ENCODE assay signal across 8 mouse cellular contexts in the genomic region with DNA sequence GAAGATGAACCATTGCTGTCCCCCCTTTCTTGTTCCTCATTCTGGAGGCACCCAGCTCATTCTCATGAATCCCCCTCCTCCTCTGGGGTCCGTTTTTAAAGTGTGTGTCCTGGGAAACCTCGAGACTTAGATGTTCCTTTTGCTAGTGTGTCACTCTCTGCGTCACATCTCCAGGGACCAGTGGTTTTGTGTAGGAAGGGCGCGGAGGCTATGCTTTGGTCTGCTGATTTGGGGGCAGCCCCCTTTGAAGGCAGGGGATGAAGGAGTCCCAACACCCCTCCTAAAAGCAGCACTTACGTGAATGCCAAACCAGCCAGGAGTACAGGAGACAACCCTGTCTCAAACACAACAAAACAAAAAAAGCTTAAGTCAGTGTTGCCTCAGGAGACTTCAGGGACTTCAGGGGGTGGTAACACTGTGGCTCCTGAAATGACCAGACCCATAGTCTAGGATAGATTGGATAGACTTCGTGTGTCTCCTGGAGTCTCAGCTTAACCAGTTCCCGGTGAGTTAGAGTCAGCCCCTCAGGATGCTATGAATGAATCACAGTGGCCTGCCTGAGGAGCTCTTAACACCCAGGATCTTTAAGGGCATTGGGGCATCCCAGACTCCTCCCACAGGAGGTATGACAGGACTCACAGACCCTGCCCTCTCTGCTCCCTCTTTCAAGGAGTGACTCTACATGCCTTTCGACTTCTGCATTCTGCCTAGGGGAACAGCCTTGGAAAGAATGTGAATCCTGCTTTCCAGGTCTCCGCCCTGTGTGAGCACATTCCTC. TPM values are rescaled to one million over a fixed set of nuclear protein-coding genes. Genes with fewer than 3 reads are reported as not detected.
DNase-seq lines count a peak whose midpoint lies in the region; ATAC-seq and TF ChIP-seq lines count a peak whose summit lies in the region.

No protein-coding gene starts in this region.

- H3K9me3 ChIP-seq in ES-E14 (ENCODE audit: control insufficient read depth, insufficient read depth, low read depth, low read length): no peaks in the 10 kb centered on the region
- H3K9me3 ChIP-seq in forebrain, embryonic 15.5 days: no peaks in the 10 kb centered on the region
- H3K9me3 ChIP-seq in hindbrain, embryonic 14.5 days (ENCODE audit: control insufficient read depth, low read length): no peaks in the 10 kb centered on the region
- H3K9me3 ChIP-seq in liver, embryonic 13.5 days (replicated peaks): no peaks in the 10 kb centered on the region

- peaks cover 18% of the 10 kb centered on the region for H3K36me3 ChIP-seq in ES-E14 (ENCODE audit: control insufficient read depth, insufficient read depth, low read length, poor library complexity, severe bottlenecking)
- H3K36me3 ChIP-seq in forebrain, embryonic 15.5 days: peaks cover 16% of the 10 kb centered on the region
- peaks cover 24% of the 10 kb centered on the region for H3K36me3 ChIP-seq in hindbrain, embryonic 14.5 days (replicated peaks; ENCODE audit: control insufficient read depth, insufficient read depth)
- H3K36me3 ChIP-seq in liver, embryonic 13.5 days: peaks cover 42% of the 10 kb centered on the region

- H3K4me3 ChIP-seq in ES-E14 (ENCODE audit: insufficient read depth in 1 of 2, low read depth in 1 of 2, low read length in 2 of 2, poor library complexity in 1 of 2, severe bottlenecking in 1 of 2): peak overlapping the region; percentile 79 to 89
- H3K4me3 ChIP-seq in forebrain, embryonic 15.5 days: peak overlapping the region; percentile 69
- peak overlapping the region; percentile 85 for H3K4me3 ChIP-seq in hindbrain, embryonic 14.5 days (replicated peaks; ENCODE audit: low read length)
- peak overlapping the region; percentile 90 for H3K4me3 ChIP-seq in liver, embryonic 13.5 days (replicated peaks)

- no peaks in the 10 kb centered on the region for H3K27me3 ChIP-seq in forebrain, embryonic 15.5 days
- H3K27me3 ChIP-seq in hindbrain, embryonic 14.5 days (ENCODE audit: control insufficient read depth, insufficient read depth, low read length): no peaks in the 10 kb centered on the region
- H3K27me3 ChIP-seq in liver, embryonic 13.5 days: no peaks in the 10 kb centered on the region

- in situ Hi-C loops in ES-E14 (cut with MboI; ENCODE audit: low sequenced_read_pairs in 2 of 2, unreplicated experiment in 2 of 2): no loop called here

- H3K9ac ChIP-seq in ES-E14 (ENCODE audit: insufficient read depth, low read depth, low read length, poor library complexity, severe bottlenecking): peak overlapping the region; percentile 86
- peak overlapping the region; percentile 73 for H3K9ac ChIP-seq in forebrain, embryonic 15.5 days (replicated peaks)
- peak overlapping the region; percentile 84 for H3K9ac ChIP-seq in hindbrain, embryonic 14.5 days
- H3K9ac ChIP-seq in liver, embryonic 13.5 days: peak overlapping the region; percentile 95

- peak overlapping the region; percentile 86 for H3K4me2 ChIP-seq in forebrain, embryonic 15.5 days (replicated peaks)
- H3K4me2 ChIP-seq in hindbrain, embryonic 14.5 days (replicated peaks): peak overlapping the region; percentile 97
- H3K4me2 ChIP-seq in liver, embryonic 13.5 days: peak overlapping the region; percentile 98

- H3K27ac ChIP-seq in ES-E14 (ENCODE audit: insufficient read depth, low read depth, low read length, poor library complexity, severe bottlenecking): peak overlapping the region; percentile 63
- 0 out of 2 replicates have a peak overlapping the region, but pooled peaks have one; percentile 65 for H3K27ac ChIP-seq in forebrain, embryonic 15.5 days (replicated peaks)
- 0 out of 2 replicates have a peak overlapping the region, but pooled peaks have one; percentile 53 for H3K27ac ChIP-seq in hindbrain, embryonic 14.5 days
- H3K27ac ChIP-seq in liver, embryonic 13.5 days: peak overlapping the region; percentile 98

- peaks cover 8 to 10% of the 10 kb centered on the region in 2 experiments for H3K4me1 ChIP-seq in ES-E14 (ENCODE audit: control insufficient read depth in 2 of 2, insufficient read depth in 2 of 2, low read length in 2 of 2, poor library complexity in 1 of 2)
- H3K4me1 ChIP-seq in forebrain, embryonic 15.5 days: peaks cover 36% of the 10 kb centered on the region
- H3K4me1 ChIP-seq in hindbrain, embryonic 14.5 days (replicated peaks; ENCODE audit: control insufficient read depth, insufficient read depth, low read length): peaks cover 35% of the 10 kb centered on the region
- H3K4me1 ChIP-seq in liver, embryonic 13.5 days (replicated peaks): peaks cover 81% of the 10 kb centered on the region

- no peak for ATAC-seq in forebrain, embryonic 15.5 days (replicated peaks)
- no peak for ATAC-seq in hindbrain, embryonic 14.5 days (ENCODE audit: low FRiP score)
- peak; percentile 41 for ATAC-seq in liver, embryonic 13.5 days (ENCODE audit: low read depth)

- peak; percentile 89 for DNase-seq in ES-E14 (ENCODE audit: low read depth, low spot score)
- peak; percentile 81 for DNase-seq in brain, adult 2 months (ENCODE audit: low read depth, low spot score)
- no peak for DNase-seq in hindbrain, embryonic 14.5 days (ENCODE audit: low spot score)
- DNase-seq in liver, embryonic 13.5 days: peak; percentile 68
- DNase-seq in naive thymus-derived CD4-positive, alpha-beta T cell, adult 2 months (ENCODE audit: low read depth): peak; percentile 45
- DNase-seq in urinary bladder, postnatal 36 days (ENCODE audit: low spot score in 2 of 2): peak; percentile 73 to 85
- DNase-seq in layer of hippocampus, adult 9-11 months: no peak

- WGBS in forebrain, embryonic 15.5 days: 5% methylated on average over 10 of the region's 10 CpGs
- WGBS in hindbrain, embryonic 14.5 days: 3% methylated on average over 10 of the region's 10 CpGs
- 13% methylated on average over 10 of the region's 10 CpGs for WGBS in liver, embryonic 13.5 days (ENCODE audit: insufficient replicate concordance)

TF ChIP-seq in ES-E14, 5 proteins besides CTCF, POLR2A, EP300 and RAD21:
- TF ChIP-seq HCFC1 (IDR thresholded peaks at IDR 0.05; ENCODE audit: borderline replicate concordance, insufficient read depth, low read length): no peak
- no peak for TF ChIP-seq ZNF384 (IDR thresholded peaks at IDR 0.05; ENCODE audit: low read depth, low read length)
- no peak for TF ChIP-seq MAFK (IDR thresholded peaks at IDR 0.05; ENCODE audit: insufficient read depth, low read depth, low read length)
- TF ChIP-seq CHD2 (IDR thresholded peaks at IDR 0.05; ENCODE audit: low read depth, low read length): no peak; the same call in 1 of the 2 replicates
- TF ChIP-seq ZC3H11A (IDR thresholded peaks at IDR 0.05; ENCODE audit: borderline replicate concordance, low read depth, low read length): no peak

RNA-seq across cellular contexts. Expression of a gene that starts 1.3 kb away (rescaled TPM):
- total RNA-seq in ES-E14 (2012; rRNA removed): 133 and 162 TPM in 2 replicates
- polyA plus RNA-seq in forebrain, embryonic 15.5 days (2015; fragmentation: Nextera tagmentation; extraction: Ambion mirVana): 88.1 TPM in 2 replicates
- 80.0 and 84.9 TPM in 2 replicates for polyA plus RNA-seq in hindbrain, embryonic 14.5 days (2014; fragmentation: Nextera tagmentation; extraction: Ambion mirVana)
- polyA plus RNA-seq in liver, embryonic 13.5 days (2015; fragmentation: Nextera tagmentation; extraction: Ambion mirVana): 68.8 and 72.6 TPM in 2 replicates

RNA-seq across cellular contexts. Expression of a gene that starts 28.4 kb away (rescaled TPM):
- 35.5 and 48.4 TPM in 2 replicates for total RNA-seq in ES-E14 (2012; rRNA removed)
- 0.31 and 0.67 TPM in 2 replicates for polyA plus RNA-seq in forebrain, embryonic 15.5 days (2015; fragmentation: Nextera tagmentation; extraction: Ambion mirVana)
- polyA plus RNA-seq in hindbrain, embryonic 14.5 days (2014; fragmentation: Nextera tagmentation; extraction: Ambion mirVana): 0.56 and 0.63 TPM in 2 replicates
- 0.14 and 0.16 TPM in 2 replicates for polyA plus RNA-seq in liver, embryonic 13.5 days (2015; fragmentation: Nextera tagmentation; extraction: Ambion mirVana)

RNA-seq across cellular contexts. Expression of a gene that starts 36.4 kb away (rescaled TPM):
- total RNA-seq in ES-E14 (2012; rRNA removed): 31.8 and 45.0 TPM in 2 replicates
- 9.7 and 10.1 TPM in 2 replicates for polyA plus RNA-seq in forebrain, embryonic 15.5 days (2015; fragmentation: Nextera tagmentation; extraction: Ambion mirVana)
- polyA plus RNA-seq in hindbrain, embryonic 14.5 days (2014; fragmentation: Nextera tagmentation; extraction: Ambion mirVana): 14.5 and 14.8 TPM in 2 replicates
- 4.1 and 4.8 TPM in 2 replicates for polyA plus RNA-seq in liver, embryonic 13.5 days (2015; fragmentation: Nextera tagmentation; extraction: Ambion mirVana)

RNA-seq across cellular contexts. Expression of a gene that starts 42.2 kb away (rescaled TPM):
- total RNA-seq in ES-E14 (2012; rRNA removed): 22.8 and 24.8 TPM in 2 replicates
- polyA plus RNA-seq in forebrain, embryonic 15.5 days (2015; fragmentation: Nextera tagmentation; extraction: Ambion mirVana): 95.5 and 98.5 TPM in 2 replicates
- polyA plus RNA-seq in hindbrain, embryonic 14.5 days (2014; fragmentation: Nextera tagmentation; extraction: Ambion mirVana): 140 and 158 TPM in 2 replicates
- 3.5 and 4.9 TPM in 2 replicates for polyA plus RNA-seq in liver, embryonic 13.5 days (2015; fragmentation: Nextera tagmentation; extraction: Ambion mirVana)

RNA-seq across cellular contexts. Expression of a gene that starts 51.7 kb away (rescaled TPM):
- total RNA-seq in ES-E14 (2012; rRNA removed): 3.9 and 5.9 TPM in 2 replicates
- not detected in 2 replicates for polyA plus RNA-seq in forebrain, embryonic 15.5 days (2015; fragmentation: Nextera tagmentation; extraction: Ambion mirVana)
- not detected in 2 replicates for polyA plus RNA-seq in hindbrain, embryonic 14.5 days (2014; fragmentation: Nextera tagmentation; extraction: Ambion mirVana)
- 0.17 TPM in 1 of 2 replicates, not detected in the other for polyA plus RNA-seq in liver, embryonic 13.5 days (2015; fragmentation: Nextera tagmentation; extraction: Ambion mirVana)

Comparison
In these comparisons a context has a peak if more than half of its experiments do, and no peak if none do; other contexts are left out.
1. DNase-seq: peak in ES-E14 (single experiment), brain, adult 2 months (single experiment), liver, embryonic 13.5 days (single experiment), naive thymus-derived CD4-positive, alpha-beta T cell, adult 2 months (single experiment) and urinary bladder, postnatal 36 days (2 of 2); none in hindbrain, embryonic 14.5 days (single experiment) and layer of hippocampus, adult 9-11 months (single experiment).
2. Peak in every context shown above with its lines, with median percentiles within 50 percentile points of each other: H3K27ac ChIP-seq, H3K4me3 ChIP-seq, H3K9ac ChIP-seq and H3K4me2 ChIP-seq.